Mouse (Mus musculus): ENCODE measurements at regions not wholly inside any gene's neighbourhood (a gene's known extent, or its start where the extent isn't known, plus 50 kb on each side); places are given as distances from the start of the nearest gene placed in this dataset.

- Histone ChIP-seq H3K36me3 (ENCODE audit: control insufficient read depth, insufficient read depth, low read length) (no peaks in the 10 kb centered on the region), H3K4me1 (ENCODE audit: control insufficient read depth, insufficient read depth, low read length) (no peaks in the 10 kb centered on the region), H3K4me3 (ENCODE audit: control insufficient read depth, low read depth, low read length) (no peak overlapping the region), H3K27ac (ENCODE audit: control insufficient read depth, insufficient read depth, low read depth, low read length) (no peak overlapping the region), H3K27me3 (ENCODE audit: control insufficient read depth, insufficient read depth, low read length) (no peaks in the 10 kb centered on the region)
- no peak for TF ChIP-seq POLR2A (IDR thresholded peaks at IDR 0.05; ENCODE audit: control insufficient read depth, low read depth, low read length)
- TF ChIP-seq CTCF (IDR thresholded peaks at IDR 0.05; ENCODE audit: control insufficient read depth, insufficient read depth, insufficient replicate concordance, low read depth, low read length) = no peak
Measured at GRCm38 (mm10) chr11:85986338-85986737, 100.1 kb downstream of the Tbx4 start.

- no peaks in the 10 kb centered on the region for H3K27me3 ChIP-seq (ENCODE audit: control insufficient read depth, insufficient read depth, low read length)
- H3K4me3 ChIP-seq (ENCODE audit: control insufficient read depth, low read depth, low read length) = no peak overlapping the region
- no peak for TF ChIP-seq CTCF (IDR thresholded peaks at IDR 0.05; ENCODE audit: control insufficient read depth, insufficient read depth, insufficient replicate concordance, low read depth, low read length)
- no peak for TF ChIP-seq POLR2A (IDR thresholded peaks at IDR 0.05; ENCODE audit: control insufficient read depth, low read depth, low read length)
- no peak overlapping the region for H3K27ac ChIP-seq (ENCODE audit: control insufficient read depth, insufficient read depth, low read depth, low read length)
- H3K4me1 ChIP-seq (ENCODE audit: control insufficient read depth, insufficient read depth, low read length) = no peaks in the 10 kb centered on the region
- H3K36me3 ChIP-seq (ENCODE audit: control insufficient read depth, insufficient read depth, low read length) = no peaks in the 10 kb centered on the region
Measured at GRCm38 (mm10) chr11:85987181-85987580, 101.0 kb downstream of the Tbx4 start.

GRCm38 (mm10) chr11:85989536-85989935 is 103.3 kb downstream of the Tbx4 start:
- no peaks in the 10 kb centered on the region for H3K27me3 ChIP-seq (ENCODE audit: control insufficient read depth, insufficient read depth, low read length)
- no peak overlapping the region for H3K27ac ChIP-seq (ENCODE audit: control insufficient read depth, insufficient read depth, low read depth, low read length)

GRCm38 (mm10) chr11:85989940-85990493 is 103.8 kb downstream of the Tbx4 start:
- no peak overlapping the region for H3K4me3 ChIP-seq (ENCODE audit: control insufficient read depth, low read depth, low read length)
- no peak overlapping the region for H3K27ac ChIP-seq (ENCODE audit: control insufficient read depth, insufficient read depth, low read depth, low read length)
- no peaks in the 10 kb centered on the region; the same call in 1 of the 2 replicates for H3K4me1 ChIP-seq (ENCODE audit: control insufficient read depth, insufficient read depth, low read length)
- no peaks in the 10 kb centered on the region for H3K36me3 ChIP-seq (ENCODE audit: control insufficient read depth, insufficient read depth, low read length)
- TF ChIP-seq POLR2A (IDR thresholded peaks at IDR 0.05; ENCODE audit: control insufficient read depth, low read depth, low read length) (no peak), CTCF (IDR thresholded peaks at IDR 0.05; ENCODE audit: control insufficient read depth, insufficient read depth, insufficient replicate concordance, low read depth, low read length) (no peak)
- H3K27me3 ChIP-seq (ENCODE audit: control insufficient read depth, insufficient read depth, low read length) = no peaks in the 10 kb centered on the region

More at GRCm38 (mm10) chr11:85989536-85989935, 103.3 kb downstream of the Tbx4 start:
- Histone ChIP-seq H3K4me3 (ENCODE audit: control insufficient read depth, low read depth, low read length) (no peak overlapping the region), H3K4me1 (ENCODE audit: control insufficient read depth, insufficient read depth, low read length) (no peaks in the 10 kb centered on the region), H3K36me3 (ENCODE audit: control insufficient read depth, insufficient read depth, low read length) (no peaks in the 10 kb centered on the region)
- TF ChIP-seq POLR2A (IDR thresholded peaks at IDR 0.05; ENCODE audit: control insufficient read depth, low read depth, low read length) = no peak
- TF ChIP-seq CTCF (IDR thresholded peaks at IDR 0.05; ENCODE audit: control insufficient read depth, insufficient read depth, insufficient replicate concordance, low read depth, low read length) = no peak

GRCm38 (mm10) chr11:85995318-85996095 is 109.3 kb downstream of the Tbx4 start:
- Histone ChIP-seq H3K27me3 (ENCODE audit: control insufficient read depth, insufficient read depth, low read length) (no peaks in the 10 kb centered on the region), H3K27ac (ENCODE audit: control insufficient read depth, insufficient read depth, low read depth, low read length) (no peak overlapping the region), H3K4me3 (ENCODE audit: control insufficient read depth, low read depth, low read length) (peak overlapping the region; percentile 55), H3K36me3 (ENCODE audit: control insufficient read depth, insufficient read depth, low read length) (no peaks in the 10 kb centered on the region), H3K4me1 (ENCODE audit: control insufficient read depth, insufficient read depth, low read length) (peaks cover 2% of the 10 kb centered on the region)
- TF ChIP-seq POLR2A (IDR thresholded peaks at IDR 0.05; ENCODE audit: control insufficient read depth, low read depth, low read length) = no peak
- no peak for TF ChIP-seq CTCF (IDR thresholded peaks at IDR 0.05; ENCODE audit: control insufficient read depth, insufficient read depth, insufficient replicate concordance, low read depth, low read length)

- peaks cover 2% of the 10 kb centered on the region for H3K4me1 ChIP-seq (ENCODE audit: control insufficient read depth, insufficient read depth, low read length)
- no peak overlapping the region for H3K4me3 ChIP-seq (ENCODE audit: control insufficient read depth, low read depth, low read length)
- no peak for TF ChIP-seq POLR2A (IDR thresholded peaks at IDR 0.05; ENCODE audit: control insufficient read depth, low read depth, low read length)
- TF ChIP-seq CTCF (IDR thresholded peaks at IDR 0.05; ENCODE audit: control insufficient read depth, insufficient read depth, insufficient replicate concordance, low read depth, low read length) = no peak
Measured at GRCm38 (mm10) chr11:85996686-85997085, 110.5 kb downstream of the Tbx4 start.

GRCm38 (mm10) chr11:86003341-86003740 is 117.1 kb downstream of the Tbx4 start:
- no peaks in the 10 kb centered on the region for H3K27me3 ChIP-seq (ENCODE audit: control insufficient read depth, insufficient read depth, low read length)
- H3K4me1 ChIP-seq (ENCODE audit: control insufficient read depth, insufficient read depth, low read length) = no peaks in the 10 kb centered on the region
- H3K4me3 ChIP-seq (ENCODE audit: control insufficient read depth, low read depth, low read length) = no peak overlapping the region
- TF ChIP-seq CTCF (IDR thresholded peaks at IDR 0.05; ENCODE audit: control insufficient read depth, insufficient read depth, insufficient replicate concordance, low read depth, low read length) = no peak
- no peak for TF ChIP-seq POLR2A (IDR thresholded peaks at IDR 0.05; ENCODE audit: control insufficient read depth, low read depth, low read length)
- no peaks in the 10 kb centered on the region for H3K36me3 ChIP-seq (ENCODE audit: control insufficient read depth, insufficient read depth, low read length)
- H3K27ac ChIP-seq (ENCODE audit: control insufficient read depth, insufficient read depth, low read depth, low read length) = no peak overlapping the region

More at GRCm38 (mm10) chr11:85996686-85997085, 110.5 kb downstream of the Tbx4 start:
- H3K27ac ChIP-seq (ENCODE audit: control insufficient read depth, insufficient read depth, low read depth, low read length) = no peak overlapping the region
- no peaks in the 10 kb centered on the region for H3K36me3 ChIP-seq (ENCODE audit: control insufficient read depth, insufficient read depth, low read length)
- H3K27me3 ChIP-seq (ENCODE audit: control insufficient read depth, insufficient read depth, low read length) = no peaks in the 10 kb centered on the region

All from testis, adult 2 months (tissue).